Mouse (Mus musculus) MEL (cell line): ENCODE measurements at regions not wholly inside any gene's neighbourhood (a gene's known extent, or its start where the extent isn't known, plus 50 kb on each side); places are given as distances from the start of the nearest gene placed in this dataset.

Experiments
- DNase-seq: peaks from one replicate; pipeline ENCODE4 v3.0.0; 2011; ENCODE audit warnings: low read depth, low spot score
- H3K27ac ChIP-seq: 2 replicates; pipeline ENCODE4 v1.5.1; 2012; ENCODE audit warnings: low read depth, mild to moderate bottlenecking, control low read depth, low read length, moderate library complexity; ENCODE audit not compliant: control insufficient read depth
- H3K27me3 ChIP-seq, 2 experiments: fragments of 150-350 bp in 1 of 2; sonication (generic) in 1 of 2; 2 replicates each; pipeline ENCODE4 v1.6.1; 2012; ENCODE audit warnings: low read length in 2 of 2, mild to moderate bottlenecking in 2 of 2, improper control_type of control experiment in 1 of 2, moderate library complexity in 1 of 2; ENCODE audit not compliant: insufficient read depth in 2 of 2, control insufficient read depth in 1 of 2
- H3K36me3 ChIP-seq, 2 experiments: 2 replicates each; pipeline ENCODE4 v1.6.1; 2012 to 2014; ENCODE audit warnings: low read length in 2 of 2, improper control_type of control experiment in 1 of 2, inconsistent platforms in 1 of 2, mild to moderate bottlenecking in 1 of 2; ENCODE audit not compliant: insufficient read depth in 2 of 2, control insufficient read depth in 1 of 2
- H3K4me1 ChIP-seq, 2 experiments: fragments of 150-350 bp in 1 of 2; sonication (generic) in 1 of 2; 2 replicates each; pipeline ENCODE4 v1.6.1; 2012; ENCODE audit warnings: low read length in 2 of 2, improper control_type of control experiment in 1 of 2, mild to moderate bottlenecking in 1 of 2; ENCODE audit not compliant: insufficient read depth in 2 of 2, control insufficient read depth in 1 of 2
- H3K4me3 ChIP-seq, 2 experiments: fragments of 150-350 bp in 1 of 2; sonication (generic) in 1 of 2; 2 replicates each; pipeline ENCODE4 v1.5.1; 2012; ENCODE audit warnings: low read depth in 2 of 2, low read length in 2 of 2, mild to moderate bottlenecking in 2 of 2, moderate library complexity in 2 of 2, control low read depth in 1 of 2, improper control_type of control experiment in 1 of 2; ENCODE audit not compliant: control insufficient read depth in 1 of 2, insufficient read depth in 1 of 2
- H3K79me2 ChIP-seq: 2 replicates; pipeline ENCODE4 v1.6.1; 2012; ENCODE audit warnings: mild to moderate bottlenecking, low read length, moderate library complexity; ENCODE audit not compliant: control insufficient read depth, poor library complexity, insufficient read depth
- H3K9ac ChIP-seq: 2 replicates; pipeline ENCODE4 v1.6.1; 2012; ENCODE audit warnings: low read depth, mild to moderate bottlenecking, control low read depth, low read length, moderate library complexity; ENCODE audit not compliant: control insufficient read depth, poor library complexity, severe bottlenecking
- H3K9me3 ChIP-seq: fragments of 150-350 bp; sonication (generic); replicated peaks from 2 replicates; pipeline ENCODE4 v1.6.1; 2012; ENCODE audit warnings: mild to moderate bottlenecking, low read length, improper control_type of control experiment, moderate library complexity; ENCODE audit not compliant: insufficient read depth
- BHLHE40 ChIP-seq: IDR thresholded peaks from 2 replicates; pipeline ENCODE4 v1.6.1; 2012; ENCODE audit warnings: low read depth, mild to moderate bottlenecking, inconsistent platforms, low read length, improper control_type of control experiment, borderline replicate concordance
- CHD1 ChIP-seq: IDR thresholded peaks from 2 replicates; pipeline ENCODE4 v1.6.1; 2012; ENCODE audit warnings: low read depth, mild to moderate bottlenecking, inconsistent platforms, low read length, improper control_type of control experiment
- CHD2 ChIP-seq: IDR thresholded peaks from 2 replicates; pipeline ENCODE4 v1.6.1; 2011; ENCODE audit warnings: low read length, improper control_type of control experiment
- E2F4 ChIP-seq: IDR thresholded peaks from 2 replicates; pipeline ENCODE4 v1.6.1; 2011; ENCODE audit warnings: low read depth, low read length, improper control_type of control experiment, borderline replicate concordance
- ELF1 ChIP-seq: IDR thresholded peaks from 2 replicates; pipeline ENCODE4 v1.6.1; 2014; ENCODE audit warnings: low read depth, mild to moderate bottlenecking, inconsistent platforms, low read length, improper control_type of control experiment, moderate library complexity
- GATA1 ChIP-seq: IDR thresholded peaks from 2 replicates; pipeline ENCODE4 v1.6.1; 2011; ENCODE audit warnings: low read depth, low read length, improper control_type of control experiment
- HCFC1 ChIP-seq: IDR thresholded peaks from 2 replicates; pipeline ENCODE4 v1.6.1; 2012; ENCODE audit warnings: low read depth, mild to moderate bottlenecking, inconsistent platforms, low read length, improper control_type of control experiment, moderate library complexity
- JUND ChIP-seq: IDR thresholded peaks from 2 replicates; pipeline ENCODE4 v1.6.1; 2011; ENCODE audit warnings: low read depth, mild to moderate bottlenecking, improper control_type of control experiment, low read length
- MAFK ChIP-seq: IDR thresholded peaks from 2 replicates; pipeline ENCODE4 v1.6.1; 2011; ENCODE audit warnings: low read depth, mild to moderate bottlenecking, low read length, improper control_type of control experiment, borderline replicate concordance
- MAZ ChIP-seq: IDR thresholded peaks from 2 replicates; pipeline ENCODE4 v1.6.1; 2012; ENCODE audit warnings: low read depth, mild to moderate bottlenecking, inconsistent platforms, low read length, improper control_type of control experiment
- MYB ChIP-seq: IDR thresholded peaks from 2 replicates; pipeline ENCODE4 v1.6.1; 2011; ENCODE audit warnings: mild to moderate bottlenecking, low read depth, low read length, improper control_type of control experiment
- MYC ChIP-seq: IDR thresholded peaks from 2 replicates; pipeline ENCODE4 v1.6.1; 2011; ENCODE audit warnings: low read depth, mild to moderate bottlenecking, low read length, improper control_type of control experiment, moderate library complexity
- RAD21 ChIP-seq: IDR thresholded peaks from 2 replicates; pipeline ENCODE4 v1.6.1; 2011; ENCODE audit warnings: mild to moderate bottlenecking, low read depth, low read length, improper control_type of control experiment
- RCOR1 ChIP-seq: IDR thresholded peaks from 2 replicates; pipeline ENCODE4 v1.6.1; 2012; ENCODE audit warnings: low read depth, mild to moderate bottlenecking, inconsistent platforms, low read length, improper control_type of control experiment
- TAL1 ChIP-seq: IDR thresholded peaks from 2 replicates; pipeline ENCODE4 v1.6.1; 2012; ENCODE audit warnings: mild to moderate bottlenecking, inconsistent platforms, low read length, moderate library complexity, mixed read lengths
- TBP ChIP-seq: IDR thresholded peaks from 2 replicates; pipeline ENCODE4 v1.8.0; 2011; ENCODE audit warnings: low read depth, low read length, improper control_type of control experiment
- UBTF ChIP-seq: IDR thresholded peaks from 2 replicates; pipeline ENCODE4 v1.6.1; 2012; ENCODE audit warnings: low read depth, mild to moderate bottlenecking, inconsistent platforms, low read length, improper control_type of control experiment, moderate library complexity, borderline replicate concordance; ENCODE audit not compliant: insufficient read depth
- USF1 ChIP-seq: IDR thresholded peaks from 2 replicates; pipeline ENCODE4 v1.6.1; 2014; ENCODE audit warnings: low read depth, mild to moderate bottlenecking, inconsistent platforms, low read length, improper control_type of control experiment, moderate library complexity
- USF2 ChIP-seq, 2 experiments: IDR thresholded peaks; 2 replicates each; pipeline ENCODE4 v1.6.1; 2011 to 2012; ENCODE audit warnings: improper control_type of control experiment in 2 of 2, low read length in 2 of 2, borderline replicate concordance in 1 of 2, inconsistent platforms in 1 of 2, low read depth in 1 of 2, mild to moderate bottlenecking in 1 of 2; ENCODE audit not compliant: insufficient read depth in 1 of 2
- ZKSCAN1 ChIP-seq: IDR thresholded peaks from 2 replicates; pipeline ENCODE4 v1.6.1; 2012; ENCODE audit warnings: low read depth, mild to moderate bottlenecking, inconsistent platforms, low read length, improper control_type of control experiment, moderate library complexity

- TF ChIP-seq ZKSCAN1: no peak
- TF ChIP-seq USF2 (IDR thresholded peaks at IDR 0.05; ENCODE audit: borderline replicate concordance in 1 of 2, insufficient read depth in 1 of 2, low read depth in 1 of 2, low read length in 2 of 2): no peak
- no peak for TF ChIP-seq ELF1
- TF ChIP-seq RCOR1: no peak
- no peak for TF ChIP-seq CHD1
- no peak for TF ChIP-seq HCFC1
- TF ChIP-seq TAL1: no peak
- no peak for TF ChIP-seq MAFK
- no peak for TF ChIP-seq BHLHE40
- TF ChIP-seq RAD21: no peak
- no peak for TF ChIP-seq MAZ
Observed at GRCm38 (mm10) chr1:154096911-154097310, 104.1 kb upstream of the Zfp648 start.

GRCm38 (mm10) chr1:154097656-154098055 is 103.3 kb upstream of the Zfp648 start:
- DNase-seq: no peak
- Histone ChIP-seq H3K9me3 (no peaks in the 10 kb centered on the region), H3K36me3 (no peaks in the 10 kb centered on the region), H3K27ac (no peak overlapping the region), H3K79me2 (no peaks in the 10 kb centered on the region), H3K4me3 (no peak overlapping the region), H3K27me3 (no peaks in the 10 kb centered on the region), H3K4me1 (no peaks in the 10 kb centered on the region), H3K9ac (no peak overlapping the region)
- TF ChIP-seq TBP: no peak
- TF ChIP-seq UBTF: no peak
- TF ChIP-seq E2F4: no peak
- no peak for TF ChIP-seq MYC
- no peak for TF ChIP-seq RCOR1
- TF ChIP-seq JUND: no peak
- TF ChIP-seq MAFK: no peak
- no peak for TF ChIP-seq MYB
- no peak for TF ChIP-seq CHD2
- no peak for TF ChIP-seq ELF1
- no peak for TF ChIP-seq TAL1
- TF ChIP-seq USF2 (IDR thresholded peaks at IDR 0.05; ENCODE audit: borderline replicate concordance in 1 of 2, insufficient read depth in 1 of 2, low read depth in 1 of 2, low read length in 2 of 2): no peak
- TF ChIP-seq MAZ: no peak
- no peak for TF ChIP-seq GATA1
- no peak for TF ChIP-seq USF1

More at GRCm38 (mm10) chr1:154096911-154097310, 104.1 kb upstream of the Zfp648 start:
- no peak overlapping the region for H3K27ac ChIP-seq
- no peaks in the 10 kb centered on the region for H3K27me3 ChIP-seq
- no peaks in the 10 kb centered on the region for H3K9me3 ChIP-seq
- no peak for DNase-seq
- no peak overlapping the region for H3K4me3 ChIP-seq
- no peak overlapping the region for H3K9ac ChIP-seq
- no peaks in the 10 kb centered on the region for H3K79me2 ChIP-seq
- H3K36me3 ChIP-seq: no peaks in the 10 kb centered on the region
- no peaks in the 10 kb centered on the region for H3K4me1 ChIP-seq
